Mouse (Mus musculus) neural tube, embryonic 10.5 days (tissue): ENCODE results near the gene Mcl1.
"Not testable (repeated sequence)": the region's sequence is repeated elsewhere in the genome, so short reads cannot be mapped to it uniquely, and the experiment has no call there.

ENCODE experiments used
- DNase-seq: peaks from one replicate; pipeline ENCODE4 v3.0.0-alpha.2; 2017; ENCODE audit warnings: low spot score; ENCODE audit errors: extremely low spot score

Mcl1 gene

GRCm38 (mm10) chr3:95650276-95651032 is 8.1 kb upstream of the Mcl1 start:
- DNase-seq = no peak

- no peak for DNase-seq
Measured at GRCm38 (mm10) chr3:95651033-95651373, 7.6 kb upstream of the Mcl1 start.

- DNase-seq = no peak
Measured at GRCm38 (mm10) chr3:95651391-95652203, 7.0 kb upstream of the Mcl1 start.

- DNase-seq = no peak
Measured at GRCm38 (mm10) chr3:95652204-95652811, 6.3 kb upstream of the Mcl1 start.

GRCm38 (mm10) chr3:95652871-95653270 is 5.7 kb upstream of the Mcl1 start:
- no peak for DNase-seq

- no peak for DNase-seq
Measured at GRCm38 (mm10) chr3:95653473-95654034, 5.0 kb upstream of the Mcl1 start.

- DNase-seq = not testable (repeated sequence)
Measured at GRCm38 (mm10) chr3:95654371-95654770, 4.2 kb upstream of the Mcl1 start.

- DNase-seq = no peak
Measured at GRCm38 (mm10) chr3:95655437-95655836, 3.2 kb upstream of the Mcl1 start.

- no peak for DNase-seq
Measured at GRCm38 (mm10) chr3:95657108-95657507, 1.5 kb upstream of the Mcl1 start.

- DNase-seq = no peak
Measured at GRCm38 (mm10) chr3:95657711-95658110, 877 bp upstream of the Mcl1 start.

- DNase-seq = peak; percentile 81
Measured at GRCm38 (mm10) chr3:95658868-95659712, 502 bp downstream of the Mcl1 start.

- no peak for DNase-seq
Measured at GRCm38 (mm10) chr3:95659948-95660347, 1.4 kb downstream of the Mcl1 start.

- DNase-seq = no peak
Measured at GRCm38 (mm10) chr3:95660788-95661478, 2.3 kb downstream of the Mcl1 start.

- DNase-seq = no peak
Measured at GRCm38 (mm10) chr3:95661945-95662715, 3.5 kb downstream of the Mcl1 start.

- no peak for DNase-seq
Measured at GRCm38 (mm10) chr3:95662724-95663449, 4.3 kb downstream of the Mcl1 start.

- no peak for DNase-seq
Measured at GRCm38 (mm10) chr3:95663486-95663885, 4.9 kb downstream of the Mcl1 start.

GRCm38 (mm10) chr3:95663969-95664608 is 5.5 kb downstream of the Mcl1 start:
- no peak for DNase-seq

- DNase-seq = no peak
Measured at GRCm38 (mm10) chr3:95664940-95665352, 6.4 kb downstream of the Mcl1 start.
